Mouse (Mus musculus): ENCODE measurements around the gene Plcd3.

DNA sequence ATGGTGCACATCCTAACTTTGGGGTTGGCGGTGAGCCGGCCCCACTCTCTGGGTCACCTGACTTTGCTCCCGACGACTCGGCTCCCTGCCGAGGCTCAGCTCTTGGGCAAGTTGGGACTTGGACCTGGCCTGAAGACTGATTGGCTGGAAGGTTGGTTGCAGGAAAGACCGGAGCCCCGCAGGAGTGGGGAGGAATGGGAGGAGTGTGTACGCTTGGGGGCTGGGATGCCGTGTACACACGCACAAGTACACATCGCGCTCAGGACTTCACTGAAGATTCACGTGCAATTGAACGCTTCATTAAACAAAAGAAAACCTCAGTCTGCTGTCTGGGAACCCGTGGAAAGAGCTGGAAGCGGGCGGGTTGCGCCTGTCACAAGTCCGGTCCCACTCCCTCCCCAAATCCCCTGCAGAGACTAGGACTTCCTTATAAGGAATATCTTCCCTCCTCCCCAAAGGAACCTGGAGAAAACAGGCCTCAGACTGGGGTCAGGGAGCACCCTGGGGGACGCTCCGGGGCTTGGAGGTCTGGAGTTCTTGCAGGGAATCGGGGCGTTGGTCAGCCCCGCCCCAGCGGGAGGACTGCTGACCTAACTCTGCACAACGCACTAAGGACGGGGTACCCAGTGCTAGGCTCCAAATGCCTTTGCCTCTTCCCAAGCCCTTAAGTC, 10.6 kb upstream of the Plcd3 start:
- no peak for TF ChIP-seq GATA1 (IDR thresholded peaks at IDR 0.05; ENCODE audit: low read length)
- no peak for TF ChIP-seq TAL1 (IDR thresholded peaks at IDR 0.05; ENCODE audit: low read length)
